Mouse (Mus musculus): Measurements from ENCODE around the gene Cpa3.

The Cpa3 gene

GRCm38 (mm10) chr3:20242050-20242449 is at the start of gene Cpa3:
TSS of gene Cpa3 (minus strand) at chr3:20242181.
- no peak for DNase-seq (ENCODE audit: low read depth, low spot score)

DNA sequence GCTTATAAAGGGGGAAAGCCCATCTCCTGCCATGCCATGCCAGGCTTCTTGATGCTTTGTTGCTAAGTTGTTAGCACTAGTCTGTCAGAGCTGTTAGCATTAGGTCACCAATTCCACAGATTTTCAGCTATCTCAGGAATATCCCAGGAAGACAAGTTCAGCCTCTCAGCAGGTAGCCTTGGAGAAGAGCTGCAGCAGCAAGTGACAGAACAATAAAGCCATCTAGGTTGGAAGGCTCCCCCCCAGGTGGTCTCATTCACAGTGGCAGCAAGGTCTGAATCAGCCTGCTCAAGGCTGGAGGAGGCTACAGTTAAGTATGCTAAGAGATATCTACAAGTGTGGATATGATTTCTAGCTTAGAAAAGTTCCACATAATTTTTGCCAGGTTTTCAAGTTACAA is 49.4 kb upstream of the Cpa3 start:
- DNase-seq (ENCODE audit: low read depth, low spot score) = no peak

- DNase-seq (ENCODE audit: low read depth, low spot score) = no peak
These were observed 46.8 kb upstream of the Cpa3 start for GRCm38 (mm10) chr3:20288761-20289160.

DNA sequence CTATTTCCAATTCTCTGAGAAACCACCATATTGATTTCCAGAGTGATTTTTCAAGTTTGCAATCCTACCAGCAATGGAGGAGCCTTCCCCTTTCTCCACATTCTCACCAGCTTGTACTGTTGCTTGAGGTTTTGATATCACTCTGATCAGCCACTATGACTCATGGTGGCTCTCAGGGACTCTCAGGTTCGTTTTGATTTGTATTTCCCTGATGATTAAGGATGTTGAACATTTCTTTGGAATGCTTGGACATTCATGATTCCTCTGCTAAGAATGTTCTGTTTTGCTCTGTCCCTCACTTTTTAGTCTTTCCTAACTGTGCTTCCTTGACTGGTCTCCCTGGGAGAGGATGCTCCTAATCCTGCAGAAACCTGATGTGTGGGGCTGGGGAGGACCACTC is 39.8 kb upstream of the Cpa3 start:
- DNase-seq (ENCODE audit: low read depth, low spot score) = no peak

- DNase-seq (ENCODE audit: low read depth, low spot score) = no peak
These were observed 33.7 kb upstream of the Cpa3 start, which contains the start of gene Cpb1 for GRCm38 (mm10) chr3:20275633-20276032. TSS of gene Cpb1 (minus strand) at chr3:20275733.

DNA sequence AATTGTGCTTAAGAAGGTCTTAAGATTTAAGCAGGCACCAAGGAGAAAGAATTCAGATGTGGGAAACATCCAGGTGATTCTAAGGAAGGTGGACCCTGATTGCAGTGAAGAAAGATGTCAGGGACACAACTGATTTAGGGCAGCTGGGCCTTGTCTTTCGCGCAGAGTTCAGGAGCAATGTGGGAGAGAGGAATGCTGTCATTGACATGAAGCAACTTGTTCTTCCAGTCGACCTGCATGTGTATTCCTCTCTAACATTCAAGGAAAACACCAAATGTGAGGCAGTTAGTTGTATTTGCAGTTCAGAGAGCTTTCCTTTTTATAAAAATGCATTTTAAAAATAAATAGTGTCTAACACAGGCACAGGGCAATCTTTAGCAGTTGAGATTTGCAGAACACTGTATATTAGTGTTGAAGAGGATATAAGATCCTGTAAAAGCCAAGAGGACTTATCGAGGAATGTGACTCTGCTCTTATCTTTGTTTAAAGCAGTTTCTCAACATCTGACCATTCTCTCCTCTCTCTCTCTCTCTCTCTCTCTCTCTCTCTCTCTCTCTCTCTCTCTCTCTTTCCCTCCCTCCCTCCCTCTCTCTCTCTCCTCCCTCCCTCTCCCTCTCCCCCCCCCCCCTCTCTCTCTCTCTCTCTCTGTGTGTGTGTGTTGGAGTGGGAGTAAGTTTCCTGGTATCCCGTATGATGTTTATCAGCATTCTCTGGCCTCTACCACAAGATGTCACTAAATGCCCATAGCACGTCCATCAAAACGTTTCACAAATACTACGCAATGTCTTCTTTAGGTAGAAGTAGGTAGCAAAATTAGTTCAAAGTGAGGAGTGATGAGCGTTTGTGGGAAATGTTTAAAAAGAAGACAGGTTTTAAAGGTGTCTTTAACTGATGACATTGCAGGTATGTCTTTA is 12.8 kb upstream of the Cpa3 start:
- no peak for DNase-seq (ENCODE audit: low read depth, low spot score)

- no peak for DNase-seq (ENCODE audit: low read depth, low spot score)
These were observed 1.9 kb upstream of the Cpa3 start for GRCm38 (mm10) chr3:20243913-20244312.

DNA sequence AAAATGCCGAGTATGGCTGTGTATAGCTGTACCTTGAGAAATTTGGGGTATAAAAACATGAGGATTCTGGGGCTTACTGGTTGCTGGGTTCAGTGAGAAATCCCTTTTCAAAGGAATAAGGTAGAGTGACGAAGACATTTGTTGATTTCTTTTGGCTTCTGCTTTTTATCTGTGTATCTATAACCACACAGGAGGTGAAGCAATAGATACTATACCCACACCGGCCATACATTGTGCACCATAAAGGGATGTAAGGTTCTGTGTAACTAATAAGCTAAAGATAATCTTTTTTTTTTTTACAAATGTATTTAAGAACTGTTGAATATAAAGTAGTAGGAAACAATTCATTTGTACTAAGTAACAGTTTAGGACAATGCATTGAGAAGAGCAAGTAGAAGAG is 2.2 kb downstream of the Cpa3 start:
- no peak for DNase-seq (ENCODE audit: low read depth, low spot score)

DNA sequence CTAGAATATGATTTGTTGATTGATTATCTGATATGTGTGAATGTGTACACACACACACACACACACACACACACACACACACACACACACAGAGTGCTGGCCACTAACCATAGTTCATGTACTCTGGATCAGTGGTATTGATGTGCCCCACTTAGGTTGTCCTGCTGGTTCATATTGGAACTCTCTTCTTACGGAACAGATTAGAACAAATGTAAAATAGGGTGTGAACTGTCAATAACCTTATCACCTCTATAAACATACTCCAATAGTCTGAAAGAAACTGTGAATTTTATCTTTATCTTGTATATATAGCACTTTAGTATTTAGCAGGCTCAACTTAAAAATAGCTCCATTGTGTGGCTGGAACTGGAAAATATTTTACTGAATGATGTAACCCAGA is 5.0 kb downstream of the Cpa3 start:
- no peak for DNase-seq (ENCODE audit: low read depth, low spot score)

DNA sequence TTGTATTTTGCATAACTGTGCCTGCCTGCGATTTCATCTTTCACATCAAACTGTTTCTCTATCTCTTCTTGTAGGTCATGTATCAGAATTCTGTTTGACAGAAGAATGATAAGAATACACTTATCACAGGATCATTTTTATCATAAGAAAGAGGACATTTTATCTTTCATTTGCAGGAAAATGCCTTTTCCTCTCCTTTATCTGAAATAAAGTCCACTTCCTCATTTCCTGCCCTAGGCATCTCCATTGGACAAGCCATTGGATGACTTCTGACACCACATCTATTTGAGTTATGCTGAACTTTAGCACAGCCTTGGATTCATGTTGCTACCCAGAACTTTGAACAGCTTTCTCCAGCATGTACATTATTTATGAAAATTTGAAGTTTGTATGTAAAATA is 13.0 kb downstream of the Cpa3 start:
- DNase-seq (ENCODE audit: low read depth, low spot score) = no peak

GRCm38 (mm10) chr3:20225429-20225828 is 16.6 kb downstream of the Cpa3 start:
- DNase-seq (ENCODE audit: low read depth, low spot score) = no peak

DNA sequence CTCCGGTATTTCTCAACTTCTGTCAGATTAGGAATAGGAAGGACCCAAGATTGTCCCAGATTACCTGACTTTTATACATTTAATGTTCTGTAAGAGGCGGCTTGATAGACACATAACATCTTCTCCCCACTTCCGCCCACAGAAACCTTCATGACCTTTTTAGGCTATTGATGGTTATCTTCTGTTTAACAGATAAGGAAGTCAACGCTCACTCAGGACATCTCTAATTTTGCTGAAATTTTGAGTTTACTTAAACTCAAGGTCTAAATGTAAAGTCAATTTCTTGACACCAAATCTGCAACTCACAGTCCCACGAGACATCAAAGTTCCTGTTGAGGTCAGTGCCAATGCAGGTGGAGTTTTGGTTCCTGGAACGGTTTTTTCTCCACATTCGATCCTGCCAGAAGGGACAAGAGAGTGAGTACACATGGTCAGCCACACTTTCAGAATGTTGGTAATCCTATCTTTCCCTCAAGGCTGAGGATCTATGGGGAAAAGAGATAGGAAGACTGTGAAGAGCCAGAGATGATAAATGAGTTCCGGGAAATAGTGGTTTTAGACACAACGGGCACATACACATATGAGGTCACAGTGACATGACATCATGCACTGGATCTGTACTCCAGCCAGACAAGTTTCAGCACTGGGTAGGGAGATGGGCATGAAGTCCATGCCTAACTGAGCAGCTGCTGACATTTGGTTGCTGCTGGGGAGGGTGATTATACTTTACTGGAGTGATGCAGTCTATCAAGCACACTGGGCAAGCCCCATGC is 18.9 kb downstream of the Cpa3 start:
- DNase-seq (ENCODE audit: low read depth, low spot score) = no peak

GRCm38 (mm10) chr3:20222136-20222535 is 19.8 kb downstream of the Cpa3 start:
- no peak for DNase-seq (ENCODE audit: low read depth, low spot score)

DNA sequence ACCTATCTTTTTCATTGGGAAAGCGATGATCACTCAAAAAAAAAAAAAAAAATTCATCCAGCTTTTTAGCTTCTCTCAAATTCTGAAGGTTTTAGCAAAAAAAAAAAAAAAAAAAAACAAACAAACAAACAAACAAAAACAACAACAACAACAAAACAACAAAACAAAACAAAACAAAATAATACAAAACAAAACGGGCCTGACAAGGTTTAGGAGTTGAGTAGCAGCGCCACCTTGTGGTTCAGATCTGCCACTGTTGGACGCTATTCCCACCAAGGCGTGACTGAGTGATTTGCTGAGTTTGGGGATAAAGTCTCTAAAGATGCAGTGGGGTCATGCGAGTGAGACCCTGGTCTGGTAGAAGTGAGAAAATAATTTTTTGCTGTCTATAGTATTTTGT is 43.1 kb downstream of the Cpa3 start:
- peak; percentile 28 for DNase-seq (ENCODE audit: low read depth, low spot score)

DNA sequence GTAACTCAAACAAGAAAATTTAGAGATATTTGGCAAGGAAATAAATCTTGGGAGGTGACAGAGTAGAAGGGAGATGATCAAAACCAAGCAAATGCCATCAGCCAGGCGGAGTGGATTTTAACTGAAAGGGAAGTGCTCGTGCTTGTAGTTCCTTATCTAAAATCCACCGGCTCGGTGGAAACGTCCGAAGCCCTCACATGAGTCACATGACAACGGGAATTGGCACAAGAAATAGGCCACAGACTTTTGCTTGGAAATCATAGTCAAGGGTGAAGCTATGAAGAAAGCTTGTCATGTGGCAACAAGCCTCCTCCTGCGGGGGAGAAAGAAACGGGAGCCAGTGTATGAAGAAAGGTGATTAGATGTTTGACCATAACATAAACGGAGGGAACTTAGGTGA is 44.1 kb downstream of the Cpa3 start:
- no peak for DNase-seq (ENCODE audit: low read depth, low spot score)

GRCm38 (mm10) chr3:20188976-20189675 is 52.9 kb downstream of the Cpa3 start:
- DNase-seq (ENCODE audit: low read depth, low spot score) = no peak

GRCm38 (mm10) chr3:20172394-20172793 is 69.6 kb downstream of the Cpa3 start:
- DNase-seq (ENCODE audit: low read depth, low spot score) = no peak

GRCm38 (mm10) chr3:20167487-20167886 is 74.5 kb downstream of the Cpa3 start:
- no peak for DNase-seq (ENCODE audit: low read depth, low spot score)

Data from retina, postnatal 7 days (tissue).